Mouse (Mus musculus) c-Kit-positive CD71-negative TER-119-negative erythroid progenitor cells, embryonic 14.5 days (primary cell): ENCODE results near the gene Vdr.

Experiments used
- DNase-seq: peaks from one replicate; pipeline ENCODE4 v3.0.0-alpha.2; 2013; ENCODE audit warnings: low read depth

The Vdr gene

GRCm38 (mm10) chr15:97810399-97810798, 100.0 kb downstream of the Vdr start:
- no peak for DNase-seq

GRCm38 (mm10) chr15:97809942-97810341, 100.5 kb downstream of the Vdr start:
- DNase-seq = no peak

GRCm38 (mm10) chr15:97809206-97809605, 101.2 kb downstream of the Vdr start:
- no peak for DNase-seq

- no peak for DNase-seq
These were observed 101.9 kb downstream of the Vdr start for GRCm38 (mm10) chr15:97808532-97808931.

- no peak for DNase-seq
These were observed 102.6 kb downstream of the Vdr start for GRCm38 (mm10) chr15:97807867-97808266.
